Mouse (Mus musculus) limb, embryonic 13.5 days (tissue): ENCODE measurements around the gene Ctsll3. TPM values are rescaled to one million over a fixed set of nuclear protein-coding genes. Genes with fewer than 3 reads are reported as not detected.

Source experiments
- ATAC-seq: fragments of 200-750 bp; cut with Nextera tagmentation; 2 replicates; pipeline ENCODE4 v1.8.0; 2017; ENCODE audit warnings: low read depth, moderate number of reproducible peaks, moderate TSS enrichment; ENCODE audit not compliant: low FRiP score
- H3K27ac ChIP-seq: fragments of 300-500 bp; sonication (generic); 2 replicates; pipeline ENCODE4 v1.5.1; 2015; ENCODE audit warnings: inconsistent platforms, mild to moderate bottlenecking, moderate library complexity
- H3K27me3 ChIP-seq: fragments of 300-500 bp; sonication (generic); 2 replicates; pipeline ENCODE4 v1.6.1; 2015; ENCODE audit warnings: mild to moderate bottlenecking, inconsistent platforms
- H3K36me3 ChIP-seq: fragments of 300-500 bp; sonication (generic); 2 replicates; pipeline ENCODE4 v1.6.1; 2015; ENCODE audit warnings: inconsistent platforms, mild to moderate bottlenecking, moderate library complexity
- H3K4me1 ChIP-seq: fragments of 300-500 bp; sonication (generic); 2 replicates; pipeline ENCODE4 v1.6.1; 2015; ENCODE audit warnings: inconsistent platforms
- H3K4me2 ChIP-seq: fragments of 300-500 bp; sonication (generic); replicated peaks from 2 replicates; pipeline ENCODE4 v1.6.1; 2015; ENCODE audit warnings: inconsistent platforms, mild to moderate bottlenecking, moderate library complexity
- H3K4me3 ChIP-seq: fragments of 300-500 bp; sonication (generic); 2 replicates; pipeline ENCODE4 v1.5.1; 2015; ENCODE audit warnings: moderate library complexity, mild to moderate bottlenecking, inconsistent platforms
- H3K9ac ChIP-seq: fragments of 300-500 bp; sonication (generic); 2 replicates; pipeline ENCODE4 v1.6.1; 2015; ENCODE audit warnings: mild to moderate bottlenecking, inconsistent platforms
- H3K9me3 ChIP-seq: fragments of 300-500 bp; sonication (generic); 2 replicates; pipeline ENCODE4 v1.6.1; 2016; ENCODE audit warnings: inconsistent platforms
- WGBS: fragments of 180-500 bp; shearing (Covaris S2); methylation state at CpG from one replicate; pipeline ENCODE4 v1.1.7; 2015; 5-methylcytosine and 5-hydroxymethylcytosine counted together
- polyA plus RNA-seq: library from polyadenylated mRNA; unstranded; fragments of >200 nt; fragmentation: Nextera tagmentation; extraction: Ambion mirVana; gene quantifications from 2 replicates; pipeline ENCODE4 v1.2.1, GENCODE M21; 2015

Gene Ctsll3
- polyA plus RNA-seq, 1 experiment from 2014 or later: not detected

DNA sequence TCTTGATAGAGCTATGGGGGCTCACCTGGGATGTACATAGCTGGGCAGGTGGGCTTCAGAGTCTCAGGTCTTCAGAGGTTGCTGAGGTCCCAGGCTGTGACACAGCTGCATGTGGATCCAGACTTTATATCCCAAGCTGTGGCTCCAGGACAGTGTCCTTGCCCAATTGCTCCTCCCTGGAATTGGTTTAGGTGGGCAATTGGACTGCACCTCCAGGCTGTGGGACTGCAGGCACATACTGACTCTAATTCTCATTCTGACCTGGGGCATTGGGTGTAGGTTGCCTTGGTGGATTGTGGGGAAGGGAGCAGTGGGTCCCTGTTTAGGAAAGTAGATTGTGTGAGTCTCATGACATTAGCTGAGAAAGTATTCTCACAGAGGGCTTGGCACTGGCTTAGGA lies 16.4 kb downstream of the Ctsll3 start, which contains the start of gene BC051665:
TSS of gene BC051665 (minus strand) at position 101 of the 400 bp plus-strand sequence.
- Histone ChIP-seq H3K4me2 (no peak within 1 kb of the TSS), H3K4me3 (no peak within 1 kb of the TSS), H3K9me3 (no peaks in the 10 kb centered on the region), H3K36me3 (no peaks in the 10 kb centered on the region), H3K9ac (no peak within 1 kb of the TSS), H3K27me3 (no peaks in the 10 kb centered on the region), H3K27ac (no peak within 1 kb of the TSS), H3K4me1 (no peaks in the 10 kb centered on the region)
- no peak for ATAC-seq

DNA sequence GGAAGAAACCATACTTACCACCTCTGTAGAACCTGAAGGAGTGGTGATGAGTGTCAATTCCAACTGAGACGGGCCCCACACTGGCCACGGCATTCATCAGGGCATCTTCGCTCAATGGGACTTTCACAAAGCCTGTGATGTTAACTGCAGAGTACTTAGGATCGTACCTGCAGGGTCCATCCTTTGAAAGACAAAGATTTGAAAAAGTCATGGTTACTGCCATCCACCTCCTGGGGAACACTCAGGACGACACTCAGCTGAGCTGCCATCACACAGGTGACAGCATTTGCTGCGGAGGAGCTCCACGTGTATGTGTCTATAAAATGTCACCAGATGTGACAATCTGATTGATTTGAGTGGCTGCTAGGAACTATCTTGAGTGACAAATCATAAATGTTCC lies 19.3 kb downstream of the Ctsll3 start:
- Histone ChIP-seq H3K4me2 (no peak overlapping the region), H3K36me3 (no peaks in the 10 kb centered on the region), H3K4me3 (no peak overlapping the region), H3K9ac (no peak overlapping the region), H3K9me3 (no peaks in the 10 kb centered on the region), H3K27ac (no peak overlapping the region), H3K27me3 (no peaks in the 10 kb centered on the region), H3K4me1 (no peaks in the 10 kb centered on the region)
- ATAC-seq: no peak
- WGBS: 86% methylated on average over 7 of the region's 7 CpGs

GRCm38 (mm10) chr13:60780534-60780933 lies 22.1 kb downstream of the Ctsll3 start:
- H3K9me3 ChIP-seq: no peaks in the 10 kb centered on the region
- no peak overlapping the region for H3K4me3 ChIP-seq
- no peak overlapping the region for H3K4me2 ChIP-seq
- no peak overlapping the region for H3K9ac ChIP-seq
- H3K36me3 ChIP-seq: no peaks in the 10 kb centered on the region
- ATAC-seq: no peak
- H3K27me3 ChIP-seq: no peaks in the 10 kb centered on the region
- WGBS: 89% methylated on average over 3 of the region's 3 CpGs
- H3K4me1 ChIP-seq: no peaks in the 10 kb centered on the region
- no peak overlapping the region for H3K27ac ChIP-seq

DNA sequence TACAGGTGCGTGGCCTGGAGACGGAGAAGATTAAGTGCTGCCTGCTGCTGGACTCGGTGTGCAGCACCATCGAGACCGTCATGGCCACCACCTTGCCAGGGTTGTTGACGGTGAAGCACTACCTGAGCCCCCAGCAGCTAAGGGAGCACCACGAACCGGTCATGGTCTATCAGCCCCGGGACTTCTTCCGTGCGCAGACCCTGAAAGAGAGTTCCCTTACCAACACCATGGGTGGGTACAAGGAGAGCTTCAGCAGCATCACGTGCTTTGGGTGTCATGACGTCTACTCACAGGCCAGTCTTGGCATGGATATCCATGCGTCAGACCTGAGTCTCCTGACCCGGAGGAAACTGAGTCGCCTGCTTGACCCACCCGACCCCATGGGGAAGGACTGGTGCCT lies 41.5 kb downstream of the Ctsll3 start:
- Histone ChIP-seq H3K27ac (no peak overlapping the region), H3K9me3 (no peaks in the 10 kb centered on the region), H3K4me1 (no peaks in the 10 kb centered on the region), H3K27me3 (no peaks in the 10 kb centered on the region), H3K4me3 (no peak overlapping the region), H3K4me2 (no peak overlapping the region), H3K9ac (no peak overlapping the region), H3K36me3 (peaks cover 53% of the 10 kb centered on the region)
- no peak for ATAC-seq
- 94% methylated on average over 17 of the region's 17 CpGs for WGBS

DNA sequence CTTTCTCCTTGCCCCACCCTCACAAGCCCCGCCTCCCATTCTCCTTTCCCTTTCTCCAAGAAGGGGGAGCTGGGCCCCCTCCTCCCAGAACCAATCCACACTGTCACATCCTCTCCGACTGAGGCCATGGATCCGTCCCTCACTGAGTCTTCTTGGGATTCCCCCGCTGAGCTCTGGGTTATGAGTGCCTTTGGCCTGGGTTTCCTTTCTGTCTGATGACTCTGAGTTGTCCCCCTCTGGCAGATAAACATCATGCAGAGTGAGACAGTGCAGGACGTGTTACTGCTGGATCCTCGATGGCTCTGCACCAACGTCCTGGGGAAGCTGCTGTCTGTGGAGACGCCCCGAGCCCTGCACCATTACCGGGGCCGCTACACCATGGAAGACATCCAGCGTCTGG lies 42.3 kb downstream of the Ctsll3 start:
- no peak for ATAC-seq
- Histone ChIP-seq H3K4me3 (no peak overlapping the region), H3K9ac (no peak overlapping the region), H3K36me3 (peaks cover 59% of the 10 kb centered on the region), H3K27me3 (no peaks in the 10 kb centered on the region), H3K27ac (no peak overlapping the region), H3K4me1 (no peaks in the 10 kb centered on the region), H3K4me2 (no peak overlapping the region), H3K9me3 (no peaks in the 10 kb centered on the region)
- WGBS: 93% methylated on average over 12 of the region's 12 CpGs

DNA sequence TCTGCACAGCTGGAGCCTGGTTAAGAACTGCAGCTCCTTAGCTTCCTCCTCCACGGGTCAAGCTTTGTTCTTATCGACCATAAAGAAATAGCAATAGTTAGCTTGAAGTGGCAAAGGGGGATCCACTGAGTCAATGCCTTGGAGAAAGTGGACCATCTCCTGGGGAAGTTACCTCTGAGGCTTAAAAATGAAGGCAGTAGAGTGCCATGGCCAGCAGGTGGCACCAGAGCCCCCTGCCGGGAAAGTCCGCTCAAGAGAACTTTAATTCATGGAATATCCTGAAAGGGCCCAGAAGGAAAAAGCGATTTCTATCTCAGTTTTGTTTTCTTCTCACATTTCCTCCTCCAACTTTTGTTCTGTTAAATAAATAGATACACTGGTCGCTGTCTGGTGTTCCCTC lies 43.5 kb downstream of the Ctsll3 start:
- Histone ChIP-seq H3K4me3 (no peak overlapping the region), H3K4me1 (no peaks in the 10 kb centered on the region), H3K4me2 (no peak overlapping the region), H3K9ac (no peak overlapping the region), H3K27ac (no peak overlapping the region), H3K9me3 (no peaks in the 10 kb centered on the region), H3K36me3 (peaks cover 67% of the 10 kb centered on the region), H3K27me3 (no peaks in the 10 kb centered on the region)
- 46% methylated on average over 6 of the region's 6 CpGs for whole genome bisulfite sequencing
- no peak for ATAC-seq

DNA sequence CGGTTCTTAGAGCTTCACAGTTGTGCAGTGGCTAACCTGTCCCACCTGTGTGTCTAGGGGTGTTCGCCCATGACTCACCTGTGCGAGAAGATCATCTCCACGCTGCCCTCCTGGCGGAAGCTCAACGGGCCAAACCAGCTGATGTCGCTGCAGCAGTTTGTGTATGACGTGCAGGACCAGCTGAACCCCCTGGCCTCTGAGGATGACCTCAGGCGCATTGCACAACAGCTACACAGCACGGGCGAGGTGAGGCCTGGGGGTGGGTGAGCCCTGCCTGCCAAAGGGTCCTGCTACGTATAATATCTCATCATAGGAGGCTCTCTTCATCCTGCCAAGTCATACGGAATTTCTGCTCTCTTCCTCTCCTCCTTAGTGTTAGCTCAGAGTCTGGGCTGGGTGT lies 45.4 kb downstream of the Ctsll3 start:
- no peak overlapping the region for H3K27ac ChIP-seq
- no peak overlapping the region for H3K4me2 ChIP-seq
- no peak overlapping the region for H3K4me3 ChIP-seq
- 89% methylated on average over 13 of the region's 13 CpGs for WGBS
- no peaks in the 10 kb centered on the region for H3K4me1 ChIP-seq
- no peaks in the 10 kb centered on the region for H3K27me3 ChIP-seq
- H3K9ac ChIP-seq: no peak overlapping the region
- no peak for ATAC-seq
- H3K36me3 ChIP-seq: peaks cover 72% of the 10 kb centered on the region
- H3K9me3 ChIP-seq: no peaks in the 10 kb centered on the region

DNA sequence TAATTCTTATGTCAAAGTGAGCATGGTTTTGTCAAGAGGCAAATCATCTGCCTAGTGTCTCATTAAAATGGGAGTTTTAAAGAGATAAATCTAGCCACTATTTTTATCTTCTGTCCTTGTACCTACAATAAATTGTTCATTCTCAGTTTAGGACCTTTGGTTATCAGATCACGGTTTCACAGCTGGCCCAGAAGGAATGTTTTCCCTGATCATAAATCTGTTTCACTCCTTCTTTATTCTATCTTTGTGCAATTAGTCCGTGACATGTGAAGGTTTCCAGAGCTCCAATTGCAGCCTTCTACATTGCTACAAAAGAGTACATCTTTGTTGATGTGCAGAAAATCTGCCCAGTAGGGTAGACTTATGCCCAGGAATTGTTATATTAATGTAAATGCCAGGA lies 47.4 kb downstream of the Ctsll3 start:
- Histone ChIP-seq H3K9ac (no peak overlapping the region), H3K27me3 (no peaks in the 10 kb centered on the region), H3K27ac (no peak overlapping the region), H3K36me3 (peaks cover 73% of the 10 kb centered on the region), H3K4me1 (no peaks in the 10 kb centered on the region), H3K4me3 (no peak overlapping the region), H3K9me3 (no peaks in the 10 kb centered on the region), H3K4me2 (no peak overlapping the region)
- ATAC-seq: no peak
- 39% methylated on average over 2 of the region's 2 CpGs for WGBS

DNA sequence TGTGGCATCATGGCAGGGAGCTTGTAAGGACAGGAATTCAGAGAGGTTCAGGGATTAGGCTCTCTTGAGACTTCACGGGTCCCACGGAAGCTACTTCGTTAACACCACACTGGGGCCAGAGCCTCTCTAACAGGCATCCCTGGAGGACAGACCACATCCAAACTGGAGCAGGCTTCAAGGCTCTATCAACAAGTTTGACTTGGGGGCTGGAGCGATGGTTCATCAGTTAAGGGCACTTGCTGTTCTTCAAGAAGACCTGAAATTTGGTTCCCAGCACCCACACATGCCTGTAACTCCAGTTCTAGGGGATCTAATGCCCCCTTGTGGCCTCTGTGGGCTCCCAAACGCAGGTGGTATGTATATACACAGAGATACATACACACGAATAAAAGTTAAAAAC lies 49.4 kb downstream of the Ctsll3 start:
- no peak overlapping the region for H3K9ac ChIP-seq
- H3K4me3 ChIP-seq: no peak overlapping the region
- 97% methylated on average over 6 of the region's 6 CpGs for WGBS
- H3K4me1 ChIP-seq: no peaks in the 10 kb centered on the region
- H3K27ac ChIP-seq: no peak overlapping the region
- H3K9me3 ChIP-seq: no peaks in the 10 kb centered on the region
- no peaks in the 10 kb centered on the region for H3K27me3 ChIP-seq
- no peak overlapping the region for H3K4me2 ChIP-seq
- H3K36me3 ChIP-seq: peaks cover 86% of the 10 kb centered on the region
- ATAC-seq: no peak

- no peak overlapping the region for H3K27ac ChIP-seq
- no peaks in the 10 kb centered on the region for H3K9me3 ChIP-seq
- no peak overlapping the region for H3K4me2 ChIP-seq
- 88% methylated on average over 7 of the region's 7 CpGs for WGBS
- ATAC-seq: no peak
- no peak overlapping the region for H3K9ac ChIP-seq
- H3K36me3 ChIP-seq: peaks cover 78% of the 10 kb centered on the region
- no peaks in the 10 kb centered on the region for H3K4me1 ChIP-seq
- H3K4me3 ChIP-seq: no peak overlapping the region
- H3K27me3 ChIP-seq: no peaks in the 10 kb centered on the region
Observed at GRCm38 (mm10) chr13:60750930-60751329, 51.7 kb downstream of the Ctsll3 start.

GRCm38 (mm10) chr13:60748556-60748955 lies 54.1 kb downstream of the Ctsll3 start:
- Histone ChIP-seq H3K4me1 (no peaks in the 10 kb centered on the region), H3K9ac (no peak overlapping the region), H3K4me3 (no peak overlapping the region), H3K4me2 (no peak overlapping the region), H3K36me3 (peaks cover 61% of the 10 kb centered on the region), H3K27me3 (no peaks in the 10 kb centered on the region), H3K27ac (no peak overlapping the region), H3K9me3 (no peaks in the 10 kb centered on the region)
- 96% methylated on average over 2 of the region's 2 CpGs for WGBS
- ATAC-seq: no peak
